Mouse (Mus musculus): ENCODE data around the gene Ppp1r36. TPM values are rescaled to one million over a fixed set of nuclear protein-coding genes. Genes with fewer than 3 reads are reported as not detected.

The Ppp1r36 gene
- polyA plus RNA-seq, 1 experiment from 2014 or later, result 0.75 TPM

GRCm38 (mm10) chr12:76482446-76482845 lies 65.1 kb downstream of the Ppp1r36 start:
- Histone ChIP-seq H3K9me3 (no peaks in the 10 kb centered on the region), H3K4me1 (peaks cover 13% of the 10 kb centered on the region; the same call in 1 of the 2 replicates), H3K36me3 (no peaks in the 10 kb centered on the region), H3K4me3 (no peak overlapping the region), H3K4me2 (replicated peaks) (no peak overlapping the region), H3K27ac (no peak overlapping the region), H3K9ac (no peak overlapping the region), H3K27me3 (replicated peaks) (no peaks in the 10 kb centered on the region)
- 87% methylated on average over 2 of the region's 2 CpGs for WGBS
- no peak for ATAC-seq (ENCODE audit: low FRiP score, low read depth)

GRCm38 (mm10) chr12:76482948-76483347 lies 65.6 kb downstream of the Ppp1r36 start:
- Histone ChIP-seq H3K4me3 (no peak overlapping the region), H3K36me3 (no peaks in the 10 kb centered on the region), H3K4me2 (replicated peaks) (no peak overlapping the region), H3K9me3 (no peaks in the 10 kb centered on the region), H3K27ac (no peak overlapping the region), H3K4me1 (peaks cover 11% of the 10 kb centered on the region; the same call in 1 of the 2 replicates), H3K27me3 (replicated peaks) (no peaks in the 10 kb centered on the region), H3K9ac (no peak overlapping the region)
- ATAC-seq (ENCODE audit: low FRiP score, low read depth), result no peak
- WGBS, result 92% methylated on average over 2 of the region's 2 CpGs

- Histone ChIP-seq H3K9ac (no peak overlapping the region), H3K36me3 (no peaks in the 10 kb centered on the region), H3K9me3 (no peaks in the 10 kb centered on the region), H3K4me2 (replicated peaks) (no peak overlapping the region), H3K4me3 (no peak overlapping the region), H3K27me3 (replicated peaks) (no peaks in the 10 kb centered on the region), H3K4me1 (no peaks in the 10 kb centered on the region), H3K27ac (no peak overlapping the region)
- 61% methylated on average over 4 of the region's 4 CpGs for WGBS
- ATAC-seq (ENCODE audit: low FRiP score, low read depth), result no peak
Observed at GRCm38 (mm10) chr12:76484881-76485280, 67.5 kb downstream of the Ppp1r36 start.

GRCm38 (mm10) chr12:76485381-76485780 lies 68.0 kb downstream of the Ppp1r36 start:
- H3K9ac ChIP-seq, result no peak overlapping the region
- H3K27me3 ChIP-seq (replicated peaks), result no peaks in the 10 kb centered on the region
- no peak overlapping the region for H3K27ac ChIP-seq
- WGBS, result 61% methylated on average over 11 of the region's 11 CpGs
- H3K4me2 ChIP-seq (replicated peaks), result no peak overlapping the region
- no peaks in the 10 kb centered on the region for H3K36me3 ChIP-seq
- ATAC-seq (ENCODE audit: low FRiP score, low read depth), result no peak
- H3K9me3 ChIP-seq, result no peaks in the 10 kb centered on the region
- no peak overlapping the region for H3K4me3 ChIP-seq
- H3K4me1 ChIP-seq, result no peaks in the 10 kb centered on the region

GRCm38 (mm10) chr12:76486943-76487342 lies 69.6 kb downstream of the Ppp1r36 start:
- Histone ChIP-seq H3K27me3 (replicated peaks) (no peaks in the 10 kb centered on the region), H3K9ac (no peak overlapping the region), H3K27ac (no peak overlapping the region), H3K4me1 (no peaks in the 10 kb centered on the region), H3K36me3 (no peaks in the 10 kb centered on the region), H3K9me3 (0 out of 2 replicates have a peak, but pooled peaks cover 3% of the 10 kb centered on the region), H3K4me2 (replicated peaks) (no peak overlapping the region), H3K4me3 (no peak overlapping the region)
- ATAC-seq (ENCODE audit: low FRiP score, low read depth), result no peak
- WGBS, result 87% methylated on average over 9 of the region's 9 CpGs

Other genes with a start within 250 kb of the Ppp1r36 start
- 0.13 and 0.17 TPM in 2 replicates for gene Esr2, start 240.3 kb upstream of the Ppp1r36 start, polyA plus RNA-seq (2016; fragmentation: Nextera tagmentation; extraction: Ambion mirVana)
- not detected in 2 replicates for gene Tex21, start 170.8 kb upstream of the Ppp1r36 start, polyA plus RNA-seq (2016; fragmentation: Nextera tagmentation; extraction: Ambion mirVana)
- 39.9 and 40.2 TPM in 2 replicates for gene Mthfd1, start 162.2 kb upstream of the Ppp1r36 start, polyA plus RNA-seq (2016; fragmentation: Nextera tagmentation; extraction: Ambion mirVana)
- 5.0 and 5.8 TPM in 2 replicates for gene Akap5, start 92.6 kb upstream of the Ppp1r36 start, polyA plus RNA-seq (2016; fragmentation: Nextera tagmentation; extraction: Ambion mirVana)
- 15.1 and 17.9 TPM in 2 replicates for gene Zbtb25, start 47.9 kb upstream of the Ppp1r36 start, polyA plus RNA-seq (2016; fragmentation: Nextera tagmentation; extraction: Ambion mirVana)
- 7.0 and 7.1 TPM in 2 replicates for gene Zbtb1, start 47.3 kb upstream of the Ppp1r36 start, polyA plus RNA-seq (2016; fragmentation: Nextera tagmentation; extraction: Ambion mirVana)
- 5.2 and 5.6 TPM in 2 replicates for gene Hspa2, start 13.4 kb upstream of the Ppp1r36 start, polyA plus RNA-seq (2016; fragmentation: Nextera tagmentation; extraction: Ambion mirVana)
- 1.9 and 2.0 TPM in 2 replicates for gene Plekhg3, start 113.4 kb downstream of the Ppp1r36 start, polyA plus RNA-seq (2016; fragmentation: Nextera tagmentation; extraction: Ambion mirVana)

All from neural tube, embryonic 12.5 days (tissue).